ENCODE assay signal across 15 mouse cellular contexts in genomic region chr19:10799155-10799554, GRCm38 (mm10). TPM values are rescaled to one million over a fixed set of nuclear protein-coding genes. Genes with fewer than 3 reads are reported as not detected.
"Had no signal": no experiment of that assay in that cellular context is flagged by ENCODE, and none has a peak within 500 bp of the region (broad histone marks: within the 10 kb centered on the region; RNA-seq: fewer than 3 reads in every experiment).

No protein-coding gene starts in this region.

- DNase-seq: kidney, adult 18-20 months; kidney, postnatal 14 days; liver, embryonic 13.5 days; liver, postnatal 0 days; lung, postnatal 14 days; thymus, adult 2 months; thymus, postnatal 25 days had no signal

- ATAC-seq: intestine, embryonic 15.5 days; liver, postnatal 0 days had no signal

- H3K27me3 ChIP-seq: intestine, embryonic 15.5 days; limb, embryonic 15.5 days; liver, embryonic 13.5 days; lung, embryonic 15.5 days; midbrain, embryonic 12.5 days had no signal

- H3K27ac ChIP-seq: intestine, embryonic 15.5 days; limb, embryonic 15.5 days; liver, embryonic 13.5 days; lung, embryonic 15.5 days; macrophage; midbrain, embryonic 12.5 days had no signal

- H3K9ac ChIP-seq: intestine, embryonic 15.5 days; limb, embryonic 15.5 days; liver, embryonic 13.5 days; liver, postnatal 0 days; lung, embryonic 15.5 days; midbrain, embryonic 12.5 days had no signal

- H3K4me3 ChIP-seq: intestine, embryonic 15.5 days; limb, embryonic 15.5 days; liver, embryonic 13.5 days; lung, embryonic 15.5 days; megakaryocyte, embryonic 14.5 days; midbrain, embryonic 12.5 days had no signal

- H3K36me3 ChIP-seq: intestine, embryonic 15.5 days; limb, embryonic 15.5 days; liver, embryonic 13.5 days; lung, embryonic 15.5 days; midbrain, embryonic 12.5 days had no signal

- H3K4me1 ChIP-seq: intestine, embryonic 15.5 days; limb, embryonic 15.5 days; liver, embryonic 13.5 days; lung, embryonic 15.5 days; midbrain, embryonic 12.5 days had no signal

- H3K4me2 ChIP-seq: intestine, embryonic 15.5 days; limb, embryonic 15.5 days; liver, embryonic 13.5 days; lung, embryonic 15.5 days; midbrain, embryonic 12.5 days had no signal

- H3K9me3 ChIP-seq: intestine, embryonic 15.5 days; limb, embryonic 15.5 days; liver, embryonic 13.5 days; lung, embryonic 15.5 days; midbrain, embryonic 12.5 days had no signal

RNA-seq across cellular contexts. Expression of gene Cd6, which starts 30.7 kb away (rescaled TPM):
- polyA plus RNA-seq: limb, embryonic 15.5 days; midbrain, embryonic 12.5 days; neural tube, embryonic 14.5 days; testis, adult 2 months had no signal
